Mouse (Mus musculus) forebrain, embryonic 14.5 days (tissue): ENCODE measurements around the gene Fry. TPM values are rescaled to one million over a fixed set of nuclear protein-coding genes. Genes with fewer than 3 reads are reported as not detected.

ENCODE experiments used
- ATAC-seq: fragments of 200-750 bp; cut with Nextera tagmentation; 2 replicates; pipeline ENCODE4 v1.8.0; 2017; ENCODE audit warnings: mild to moderate bottlenecking, moderate library complexity
- DNase-seq: peaks from one replicate; pipeline ENCODE4 v3.0.0-alpha.2; 2015; ENCODE audit warnings: low spot score
- H3K27ac ChIP-seq: fragments of 300-500 bp; sonication (generic); 2 replicates; pipeline ENCODE4 v1.5.1; 2014; ENCODE audit warnings: low read depth, mild to moderate bottlenecking, control low read depth, low read length, moderate library complexity
- H3K27me3 ChIP-seq: fragments of 300-500 bp; sonication (generic); replicated peaks from 2 replicates; pipeline ENCODE4 v1.6.1; 2014; ENCODE audit warnings: low read length, control low read depth, mixed read lengths; ENCODE audit not compliant: control insufficient read depth, insufficient read depth
- H3K36me3 ChIP-seq: fragments of 300-500 bp; sonication (generic); 2 replicates; pipeline ENCODE4 v1.6.1; 2014; ENCODE audit warnings: low read length, control low read depth; ENCODE audit not compliant: control insufficient read depth, insufficient read depth
- H3K4me1 ChIP-seq: fragments of 300-500 bp; sonication (generic); 2 replicates; pipeline ENCODE4 v1.6.1; 2014; ENCODE audit warnings: antibody characterized with exemption, low read length, control low read depth; ENCODE audit not compliant: control insufficient read depth, insufficient read depth
- H3K4me2 ChIP-seq: fragments of 300-500 bp; sonication (generic); 2 replicates; pipeline ENCODE4 v1.6.1; 2014; ENCODE audit warnings: mild to moderate bottlenecking, control low read depth, low read length
- H3K4me3 ChIP-seq: fragments of 300-500 bp; sonication (generic); 2 replicates; pipeline ENCODE4 v1.5.1; 2014; ENCODE audit warnings: low read depth, low read length, control low read depth
- H3K9ac ChIP-seq: fragments of 300-500 bp; sonication (generic); 2 replicates; pipeline ENCODE4 v1.6.1; 2014; ENCODE audit warnings: mild to moderate bottlenecking, low read length, control low read depth, moderate library complexity
- H3K9me3 ChIP-seq: fragments of 300-500 bp; sonication (generic); replicated peaks from 2 replicates; pipeline ENCODE4 v1.6.1; 2016; ENCODE audit warnings: low read length, control low read depth, mixed read lengths; ENCODE audit not compliant: control insufficient read depth
- WGBS: fragments of 180-500 bp; shearing (Covaris S2); extraction: QIAGEN DNeasy Blood & Tissue Kit; methylation state at CpG from one replicate; pipeline ENCODE4 v1.1.7; 2014; 5-methylcytosine and 5-hydroxymethylcytosine counted together
- polyA plus RNA-seq: library from polyadenylated mRNA; unstranded; fragments of >200 nt; fragmentation: Nextera tagmentation; extraction: Ambion mirVana; gene quantifications from 2 replicates; pipeline ENCODE4 v1.2.1, GENCODE M21; 2014

Gene Fry
- polyA plus RNA-seq, 1 experiment from 2014 or later = 27.4 TPM

GRCm38 (mm10) chr5:150186676-150187075 lies 68.2 kb downstream of the Fry start:
- Histone ChIP-seq H3K36me3 (no peaks in the 10 kb centered on the region), H3K9ac (no peak overlapping the region), H3K9me3 (no peaks in the 10 kb centered on the region), H3K4me2 (no peak overlapping the region), H3K4me1 (no peaks in the 10 kb centered on the region), H3K27me3 (no peaks in the 10 kb centered on the region), H3K4me3 (no peak overlapping the region), H3K27ac (no peak overlapping the region)
- WGBS = 95% methylated on average over 4 of the region's 4 CpGs
- DNase-seq = no peak
- ATAC-seq = no peak

- H3K4me2 ChIP-seq = no peak overlapping the region
- H3K27ac ChIP-seq = no peak overlapping the region
- no peaks in the 10 kb centered on the region for H3K36me3 ChIP-seq
- 88% methylated on average over 4 of the region's 4 CpGs for WGBS
- H3K9me3 ChIP-seq = no peaks in the 10 kb centered on the region
- no peak for ATAC-seq
- H3K4me3 ChIP-seq = no peak overlapping the region
- no peaks in the 10 kb centered on the region for H3K4me1 ChIP-seq
- no peak overlapping the region for H3K9ac ChIP-seq
- no peaks in the 10 kb centered on the region for H3K27me3 ChIP-seq
- DNase-seq = no peak
These were observed 69.6 kb downstream of the Fry start for GRCm38 (mm10) chr5:150188031-150188430.

GRCm38 (mm10) chr5:150190454-150191358 lies 72.3 kb downstream of the Fry start:
- H3K9ac ChIP-seq = no peak overlapping the region
- no peaks in the 10 kb centered on the region for H3K36me3 ChIP-seq
- ATAC-seq (no peak), DNase-seq (no peak)
- H3K27me3 ChIP-seq = no peaks in the 10 kb centered on the region
- H3K4me2 ChIP-seq = no peak overlapping the region
- no peak overlapping the region for H3K4me3 ChIP-seq
- H3K27ac ChIP-seq = no peak overlapping the region
- H3K4me1 ChIP-seq = no peaks in the 10 kb centered on the region
- H3K9me3 ChIP-seq = no peaks in the 10 kb centered on the region
- WGBS = 94% methylated on average over 4 of the region's 4 CpGs

GRCm38 (mm10) chr5:150195514-150196210 lies 77.2 kb downstream of the Fry start:
- Histone ChIP-seq H3K27me3 (no peaks in the 10 kb centered on the region), H3K9ac (peak overlapping the region; percentile 50), H3K4me3 (peak overlapping the region; percentile 28), H3K4me2 (peak overlapping the region; percentile 66), H3K36me3 (no peaks in the 10 kb centered on the region), H3K27ac (no peak overlapping the region), H3K9me3 (no peaks in the 10 kb centered on the region), H3K4me1 (peaks cover 6% of the 10 kb centered on the region; the same call in 1 of the 2 replicates)
- ATAC-seq (peak; percentile 86), DNase-seq (peak; percentile 82)
- 5% methylated on average over 22 of the region's 22 CpGs for WGBS

- ATAC-seq = peak; percentile 33; the same call in 1 of the 2 replicates
- H3K4me2 ChIP-seq = peak overlapping the region; percentile 66
- 3% methylated on average over 6 of the region's 6 CpGs for WGBS
These were observed 77.8 kb downstream of the Fry start for GRCm38 (mm10) chr5:150196211-150196585.

GRCm38 (mm10) chr5:150196881-150197311 lies 78.5 kb downstream of the Fry start:
- peaks cover 6% of the 10 kb centered on the region; the same call in 1 of the 2 replicates for H3K4me1 ChIP-seq
- H3K9me3 ChIP-seq = no peaks in the 10 kb centered on the region
- peak; percentile 6 for DNase-seq
- H3K27me3 ChIP-seq = no peaks in the 10 kb centered on the region
- H3K9ac ChIP-seq = no peak overlapping the region
- no peak for ATAC-seq
- H3K4me2 ChIP-seq = peak overlapping the region; percentile 66
- H3K27ac ChIP-seq = no peak overlapping the region
- H3K36me3 ChIP-seq = no peaks in the 10 kb centered on the region
- H3K4me3 ChIP-seq = no peak overlapping the region
- 46% methylated on average over 6 of the region's 6 CpGs for WGBS

More at GRCm38 (mm10) chr5:150196211-150196585, 77.8 kb downstream of the Fry start:
- no peaks in the 10 kb centered on the region for H3K9me3 ChIP-seq
- H3K4me1 ChIP-seq = peaks cover 6% of the 10 kb centered on the region; the same call in 1 of the 2 replicates
- peak overlapping the region; percentile 28 for H3K4me3 ChIP-seq
- no peaks in the 10 kb centered on the region for H3K36me3 ChIP-seq
- H3K27me3 ChIP-seq = no peaks in the 10 kb centered on the region
- no peak overlapping the region for H3K27ac ChIP-seq
- peak overlapping the region; percentile 50 for H3K9ac ChIP-seq
- peak; percentile 55 for DNase-seq

GRCm38 (mm10) chr5:150206749-150207148 lies 88.3 kb downstream of the Fry start:
- DNase-seq = no peak
- Histone ChIP-seq H3K36me3 (no peaks in the 10 kb centered on the region), H3K27ac (no peak overlapping the region), H3K4me1 (no peaks in the 10 kb centered on the region), H3K9ac (no peak overlapping the region), H3K27me3 (no peaks in the 10 kb centered on the region), H3K4me2 (no peak overlapping the region), H3K9me3 (no peaks in the 10 kb centered on the region; the same call in 1 of the 2 replicates), H3K4me3 (no peak overlapping the region)
- ATAC-seq = no peak
- 84% methylated on average over 6 of the region's 6 CpGs for WGBS

GRCm38 (mm10) chr5:150207596-150207995 lies 89.2 kb downstream of the Fry start:
- Histone ChIP-seq H3K9ac (no peak overlapping the region), H3K4me3 (no peak overlapping the region), H3K27me3 (no peaks in the 10 kb centered on the region), H3K36me3 (no peaks in the 10 kb centered on the region), H3K4me2 (no peak overlapping the region), H3K4me1 (no peaks in the 10 kb centered on the region), H3K27ac (no peak overlapping the region), H3K9me3 (no peaks in the 10 kb centered on the region; the same call in 1 of the 2 replicates)
- DNase-seq (no peak), ATAC-seq (no peak)
- 62% methylated on average over 18 of the region's 18 CpGs for WGBS
